Mouse (Mus musculus) testis, adult 2 months (tissue): ENCODE results near the gene Ap5m1.

Experiments
- CTCF ChIP-seq: fragments of 200-500 bp; IDR thresholded peaks from 2 replicates; pipeline ENCODE4 v1.5.1; 2012; ENCODE audit warnings: low read depth, mild to moderate bottlenecking, inconsistent platforms, low read length, moderate library complexity; ENCODE audit not compliant: control insufficient read depth, insufficient read depth, insufficient replicate concordance
- POLR2A ChIP-seq: fragments of 200-500 bp; IDR thresholded peaks from 2 replicates; pipeline ENCODE4 v1.6.1; 2012; ENCODE audit warnings: low read depth, mild to moderate bottlenecking, inconsistent platforms, low read length, moderate library complexity; ENCODE audit not compliant: control insufficient read depth

GRCm38 (mm10) chr14:49019765-49020164, 46.1 kb upstream of the Ap5m1 start:
- TF ChIP-seq CTCF (no peak), POLR2A (no peak)
